Mouse (Mus musculus): Measurements from ENCODE around the gene Cox8a. TPM values are rescaled to one million over a fixed set of nuclear protein-coding genes. Genes with fewer than 3 reads are reported as not detected.

The Cox8a gene
- polyA plus RNA-seq, 1 experiment from 2014 or later, result 1,011 TPM

DNA sequence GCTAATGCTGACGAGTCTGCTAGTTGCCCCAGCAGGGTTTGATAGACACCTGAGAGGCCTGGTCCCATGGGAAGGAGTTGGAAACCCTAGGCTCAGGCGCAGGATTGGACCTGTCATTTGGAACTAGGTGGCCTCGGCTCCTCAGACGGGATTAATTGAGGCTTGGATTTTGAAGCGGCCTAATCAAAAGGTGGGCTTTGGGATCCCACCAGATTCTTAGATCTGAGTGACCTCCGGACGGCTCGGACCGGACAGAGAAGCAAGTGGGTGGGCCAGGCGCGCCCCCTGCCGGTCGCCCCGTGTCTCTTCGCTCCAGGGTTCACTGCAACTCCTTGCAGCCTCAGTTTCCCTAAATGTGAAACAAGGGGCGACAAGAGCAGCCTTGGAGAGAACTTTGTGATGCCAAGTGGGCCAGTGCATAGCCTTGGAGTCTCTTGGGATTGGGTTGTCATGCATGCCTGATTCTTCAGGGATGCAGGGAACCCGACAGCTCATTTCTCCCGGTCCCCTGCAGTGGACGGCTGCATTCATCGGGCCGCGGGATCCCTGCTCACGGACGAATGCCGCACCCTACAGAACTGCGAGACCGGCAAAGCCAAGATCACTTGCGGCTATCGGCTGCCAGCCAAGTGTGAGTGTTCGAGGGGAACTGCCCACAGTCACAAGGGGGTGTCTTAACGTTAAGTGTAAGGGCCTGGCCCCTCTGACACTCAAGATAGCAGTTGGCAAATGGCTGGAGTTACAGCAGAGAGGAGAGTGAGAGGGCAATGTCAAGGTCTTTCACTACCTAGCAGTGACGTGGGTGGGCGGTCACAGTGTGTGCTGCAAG is 21.3 kb downstream of the Cox8a start:
- 15% methylated on average over 33 of the region's 33 CpGs for WGBS
- H3K36me3 ChIP-seq, result peaks cover 41% of the 10 kb centered on the region
- no peak overlapping the region for H3K9ac ChIP-seq
- no peak overlapping the region for H3K27ac ChIP-seq (replicated peaks)
- no peak overlapping the region for H3K4me2 ChIP-seq
- no peaks in the 10 kb centered on the region for H3K9me3 ChIP-seq
- no peak for ATAC-seq (ENCODE audit: low read depth)
- no peak overlapping the region for H3K4me3 ChIP-seq
- peaks cover 40% of the 10 kb centered on the region for H3K27me3 ChIP-seq
- H3K4me1 ChIP-seq (replicated peaks), result peaks cover 41% of the 10 kb centered on the region

DNA sequence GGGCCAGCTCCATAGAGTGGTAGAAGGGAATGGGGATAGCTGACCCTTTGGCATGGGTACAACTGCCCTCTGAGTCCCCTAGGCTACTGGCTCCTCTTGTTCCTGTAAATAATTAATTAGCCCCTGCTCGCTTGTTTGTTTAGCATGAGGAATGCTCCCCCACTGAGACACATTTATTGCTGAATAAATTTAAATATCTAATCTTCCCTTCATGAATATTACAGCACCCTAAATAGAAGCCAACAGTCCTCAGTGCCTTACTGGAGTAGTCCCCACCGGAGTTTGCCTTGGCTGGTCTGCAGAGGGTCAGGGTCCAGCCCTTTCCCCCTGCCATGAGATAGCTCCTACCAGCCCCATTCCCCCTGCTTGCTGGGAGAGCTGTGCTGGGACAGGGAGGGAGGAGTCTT is 24.9 kb downstream of the Cox8a start:
- H3K4me3 ChIP-seq, result no peak overlapping the region

DNA sequence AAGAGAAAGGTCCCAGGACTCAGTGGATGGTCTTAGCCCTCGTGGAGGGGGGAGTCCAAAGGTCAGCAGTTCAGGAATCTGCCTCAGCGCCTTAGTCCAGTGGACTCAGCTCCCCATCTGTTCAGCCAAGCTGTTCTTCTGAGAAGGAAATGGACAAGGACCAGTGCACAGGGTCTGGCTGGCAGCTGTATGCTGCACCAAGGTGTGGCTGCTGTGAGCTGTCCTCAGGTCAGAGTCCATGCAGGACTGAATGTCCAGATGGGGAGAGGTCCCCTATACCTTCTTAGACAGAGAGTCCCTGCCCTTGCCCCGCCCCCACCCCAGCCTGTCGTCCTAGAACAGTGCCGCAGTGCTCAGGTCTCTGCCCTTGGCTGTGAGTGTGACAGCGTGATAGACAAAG is 25.8 kb downstream of the Cox8a start:
- H3K4me3 ChIP-seq, result no peak overlapping the region
- peaks cover 62% of the 10 kb centered on the region for H3K4me1 ChIP-seq (replicated peaks)
- H3K27me3 ChIP-seq, result peaks cover 77% of the 10 kb centered on the region
- H3K36me3 ChIP-seq, result no peaks in the 10 kb centered on the region
- ATAC-seq (ENCODE audit: low read depth), result no peak
- H3K27ac ChIP-seq (replicated peaks), result no peak overlapping the region
- no peak overlapping the region for H3K4me2 ChIP-seq
- no peak overlapping the region for H3K9ac ChIP-seq
- H3K9me3 ChIP-seq, result no peaks in the 10 kb centered on the region
- WGBS, result 46% methylated on average over 6 of the region's 6 CpGs

More for the DNA sequence above, 24.9 kb downstream of the Cox8a start:
- 28% methylated on average over 2 of the region's 2 CpGs for WGBS
- peaks cover 68% of the 10 kb centered on the region for H3K27me3 ChIP-seq
- H3K4me2 ChIP-seq, result no peak overlapping the region
- H3K9me3 ChIP-seq, result no peaks in the 10 kb centered on the region
- no peak for ATAC-seq (ENCODE audit: low read depth)
- H3K9ac ChIP-seq, result no peak overlapping the region
- H3K36me3 ChIP-seq, result peaks cover 6% of the 10 kb centered on the region; the same call in 1 of the 2 replicates
- H3K4me1 ChIP-seq (replicated peaks), result peaks cover 59% of the 10 kb centered on the region
- peak overlapping the region; percentile 29; the same call in 1 of the 2 replicates for H3K27ac ChIP-seq (replicated peaks)

DNA sequence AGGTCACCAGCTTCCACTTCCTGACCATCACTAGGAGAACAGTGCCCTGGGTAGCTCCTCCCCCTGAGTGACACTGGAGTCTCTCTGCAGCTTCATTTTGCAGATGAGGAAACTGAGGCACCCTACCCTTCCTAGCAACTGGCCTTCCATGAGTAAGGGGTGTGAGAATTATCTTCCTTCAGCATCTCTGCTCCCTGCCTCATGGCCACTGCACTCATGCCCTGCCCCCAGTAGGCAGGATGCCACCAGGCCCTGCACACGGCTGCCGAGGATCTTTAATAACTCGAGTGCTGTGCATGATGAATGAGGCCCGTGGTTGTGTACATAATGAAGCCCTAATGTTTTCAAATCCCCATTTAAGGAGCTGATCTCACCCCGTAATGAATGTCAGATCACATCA is 26.4 kb downstream of the Cox8a start:
- peaks cover 82% of the 10 kb centered on the region for H3K27me3 ChIP-seq
- WGBS, result 40% methylated on average over 5 of the region's 5 CpGs
- peaks cover 62% of the 10 kb centered on the region for H3K4me1 ChIP-seq (replicated peaks)

DNA sequence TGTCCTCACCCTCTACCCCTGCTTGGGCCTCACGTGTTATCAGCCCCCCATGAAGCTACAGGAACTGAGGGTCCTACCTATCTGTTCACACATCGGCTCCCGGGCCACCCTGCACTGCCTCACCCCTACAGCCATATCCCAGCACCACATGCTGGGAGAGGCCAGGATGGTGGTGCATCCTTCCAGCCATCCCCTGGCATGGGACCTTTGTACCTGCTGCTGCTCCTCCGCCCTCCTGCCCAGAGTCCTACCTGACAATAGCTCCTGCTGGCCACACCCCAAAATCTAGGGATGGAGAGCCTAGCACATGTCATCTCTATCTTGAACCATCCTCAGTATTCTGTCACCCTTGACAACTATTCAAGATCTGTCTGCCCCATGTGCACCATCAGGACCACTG is 28.4 kb downstream of the Cox8a start:
- Histone ChIP-seq H3K9me3 (no peaks in the 10 kb centered on the region), H3K9ac (no peak overlapping the region), H3K27ac (replicated peaks) (no peak overlapping the region), H3K4me2 (no peak overlapping the region), H3K4me1 (replicated peaks) (peaks cover 69% of the 10 kb centered on the region), H3K36me3 (no peaks in the 10 kb centered on the region), H3K27me3 (peaks cover 83% of the 10 kb centered on the region), H3K4me3 (no peak overlapping the region)
- 71% methylated on average over 4 of the region's 4 CpGs for WGBS
- no peak for ATAC-seq (ENCODE audit: low read depth)

More for the DNA sequence above, 26.4 kb downstream of the Cox8a start:
- H3K4me3 ChIP-seq, result no peak overlapping the region
- H3K9me3 ChIP-seq, result no peaks in the 10 kb centered on the region
- H3K4me2 ChIP-seq, result no peak overlapping the region
- H3K36me3 ChIP-seq, result no peaks in the 10 kb centered on the region
- H3K9ac ChIP-seq, result no peak overlapping the region
- no peak for ATAC-seq (ENCODE audit: low read depth)
- no peak overlapping the region for H3K27ac ChIP-seq (replicated peaks)

DNA sequence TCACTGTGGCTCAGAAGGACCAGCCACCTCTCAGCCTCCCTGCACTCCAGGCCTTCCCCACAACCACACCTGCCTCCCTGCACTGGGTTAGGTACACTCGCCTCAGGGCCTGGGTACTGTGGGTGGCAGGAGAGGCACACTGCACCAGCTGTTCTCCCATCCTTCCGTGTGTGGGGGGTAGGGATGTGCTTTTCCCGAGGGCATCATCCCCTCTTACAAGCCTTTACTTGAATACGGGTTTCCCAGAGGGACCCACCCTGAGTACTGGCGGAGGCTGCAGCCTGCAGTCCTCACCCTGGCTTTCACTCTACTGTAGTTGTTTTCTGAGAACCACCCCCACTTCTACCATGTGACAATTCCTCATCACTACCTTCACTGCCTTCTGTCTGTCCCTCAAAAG is 30.3 kb downstream of the Cox8a start:
- peaks cover 78% of the 10 kb centered on the region for H3K27me3 ChIP-seq
- no peaks in the 10 kb centered on the region for H3K9me3 ChIP-seq
- H3K4me1 ChIP-seq (replicated peaks), result peaks cover 73% of the 10 kb centered on the region
- WGBS, result 34% methylated on average over 5 of the region's 5 CpGs
- no peaks in the 10 kb centered on the region for H3K36me3 ChIP-seq
- H3K9ac ChIP-seq, result no peak overlapping the region
- H3K27ac ChIP-seq (replicated peaks), result no peak overlapping the region
- H3K4me3 ChIP-seq, result no peak overlapping the region
- no peak for ATAC-seq (ENCODE audit: low read depth)
- no peak overlapping the region for H3K4me2 ChIP-seq

DNA sequence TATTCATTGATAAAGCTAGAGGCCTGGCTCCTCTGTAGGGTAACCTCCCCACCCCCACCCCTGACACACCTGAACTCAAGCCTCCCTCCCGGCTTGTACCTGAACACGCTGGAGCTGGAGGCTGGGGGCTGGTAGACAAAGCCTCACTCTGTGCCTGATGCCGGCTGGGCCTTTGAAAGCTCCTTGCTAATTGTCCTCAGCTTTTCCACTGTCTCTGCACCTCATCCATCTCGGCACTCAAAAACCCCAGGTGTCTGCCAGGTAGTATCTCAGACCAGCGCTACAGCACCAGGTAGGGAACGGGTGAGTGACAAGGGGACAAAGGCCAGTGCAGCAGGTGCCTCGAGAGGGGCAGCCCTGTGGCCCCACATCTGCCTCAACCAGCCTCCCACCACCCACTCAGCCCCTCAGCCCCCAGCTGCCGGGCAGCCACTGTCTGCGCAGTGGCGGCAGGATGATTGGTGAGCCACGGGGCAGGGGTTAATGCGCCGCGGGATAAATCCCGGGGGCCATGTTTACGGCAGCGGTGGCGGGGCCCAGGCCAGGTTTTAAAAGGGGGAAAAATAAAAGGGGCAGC is 31.6 kb downstream of the Cox8a start:
- Histone ChIP-seq H3K27me3 (peaks cover 75% of the 10 kb centered on the region), H3K9ac (peak overlapping the region; percentile 14; the same call in 1 of the 2 replicates), H3K9me3 (no peaks in the 10 kb centered on the region), H3K4me3 (no peak overlapping the region), H3K36me3 (no peaks in the 10 kb centered on the region), H3K4me2 (peak overlapping the region; percentile 3; the same call in 1 of the 2 replicates), H3K4me1 (replicated peaks) (peaks cover 72% of the 10 kb centered on the region), H3K27ac (replicated peaks) (no peak overlapping the region)
- WGBS, result 3% methylated on average over 18 of the region's 18 CpGs
- no peak for ATAC-seq (ENCODE audit: low read depth)

DNA sequence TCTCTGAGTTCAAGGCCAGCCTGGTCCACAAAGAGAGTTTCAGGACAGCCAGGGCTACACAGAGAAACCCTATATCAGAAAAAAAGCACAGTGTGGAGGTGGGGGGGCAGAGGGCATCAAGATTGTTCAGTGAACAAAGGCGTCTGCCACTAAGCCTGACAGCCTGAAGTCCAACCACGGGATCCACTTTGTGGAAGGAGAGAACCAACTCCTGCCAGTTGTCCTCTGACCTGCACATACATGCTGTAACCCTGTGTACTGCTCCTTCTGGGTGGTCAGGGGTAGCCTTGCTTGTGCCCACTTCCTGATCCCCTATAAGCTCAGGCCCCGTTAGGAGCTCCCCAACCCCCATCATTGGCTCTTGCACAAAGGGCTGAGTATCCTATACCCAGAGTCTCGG is 32.4 kb downstream of the Cox8a start:
- Histone ChIP-seq H3K36me3 (no peaks in the 10 kb centered on the region), H3K4me1 (replicated peaks) (peaks cover 74% of the 10 kb centered on the region), H3K4me3 (no peak overlapping the region), H3K9me3 (no peaks in the 10 kb centered on the region), H3K27me3 (peaks cover 77% of the 10 kb centered on the region), H3K27ac (replicated peaks) (no peak overlapping the region), H3K9ac (0 out of 2 replicates have a peak overlapping the region, but pooled peaks have one; percentile 6), H3K4me2 (no peak overlapping the region)
- ATAC-seq (ENCODE audit: low read depth), result no peak
- WGBS, result 37% methylated on average over 4 of the region's 4 CpGs

DNA sequence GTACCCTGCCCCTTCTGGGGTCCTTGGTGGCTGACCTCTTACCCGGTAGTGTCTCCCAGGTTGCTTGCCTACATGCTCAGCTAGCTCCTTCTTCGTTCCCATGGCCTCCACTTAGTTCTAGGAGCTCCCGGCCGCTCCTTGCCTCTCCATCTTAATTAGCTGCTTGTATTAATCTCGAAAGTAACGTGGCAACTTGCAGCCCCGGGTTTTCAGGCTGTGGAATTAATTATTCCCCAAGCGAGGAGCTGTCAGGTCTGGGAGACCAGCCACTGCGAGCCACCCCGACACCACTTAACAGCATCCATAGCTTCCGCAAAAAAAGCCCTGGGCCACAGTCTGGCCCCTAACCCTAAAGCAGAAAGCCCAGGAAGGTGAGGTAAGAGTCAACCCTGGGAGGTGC is 34.0 kb downstream of the Cox8a start:
- Histone ChIP-seq H3K4me1 (replicated peaks) (peaks cover 76% of the 10 kb centered on the region), H3K27me3 (peaks cover 78% of the 10 kb centered on the region)

DNA sequence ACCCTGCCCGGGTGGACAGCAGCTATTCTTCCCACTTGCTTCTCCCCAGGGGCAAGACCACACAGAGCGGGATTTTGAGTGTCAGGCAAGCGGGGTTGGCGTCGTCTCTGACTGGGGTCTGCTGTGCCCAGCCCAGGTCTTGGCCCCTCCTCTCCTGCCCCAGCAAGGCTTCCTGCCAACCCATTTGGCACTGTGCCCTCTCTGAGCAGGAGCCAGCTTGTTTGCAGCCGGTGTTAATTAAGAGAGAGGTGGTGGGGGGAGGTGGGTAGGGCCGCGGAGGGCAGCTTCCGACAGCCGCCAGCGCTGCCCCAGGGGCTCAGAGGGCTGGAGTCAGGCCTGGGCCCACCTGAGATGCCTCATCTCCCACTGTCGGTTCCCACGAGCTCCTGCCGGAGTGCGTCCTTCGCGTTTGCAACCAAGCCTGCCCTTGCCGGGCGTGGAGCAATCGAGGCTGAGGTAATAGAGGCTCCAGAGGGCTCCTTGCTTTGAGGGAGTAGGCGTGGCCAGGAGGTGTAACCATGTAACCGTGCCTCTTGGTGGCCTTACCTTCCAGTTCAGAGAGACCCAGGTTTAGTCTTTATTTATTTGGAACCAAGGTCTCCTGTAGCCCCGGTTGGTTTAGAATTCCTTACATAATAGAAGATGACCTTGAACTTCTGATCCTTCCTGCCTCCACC is 35.0 kb downstream of the Cox8a start:
- Histone ChIP-seq H3K9me3 (no peaks in the 10 kb centered on the region), H3K4me3 (no peak overlapping the region), H3K9ac (no peak overlapping the region), H3K27ac (replicated peaks) (0 out of 2 replicates have a peak overlapping the region, but pooled peaks have one; percentile 23), H3K4me2 (peak overlapping the region; percentile 24), H3K36me3 (no peaks in the 10 kb centered on the region), H3K4me1 (replicated peaks) (peaks cover 77% of the 10 kb centered on the region), H3K27me3 (peaks cover 77% of the 10 kb centered on the region)
- peak; percentile 81 for ATAC-seq (ENCODE audit: low read depth)
- WGBS, result 3% methylated on average over 23 of the region's 23 CpGs

More for the DNA sequence above, 34.0 kb downstream of the Cox8a start:
- 41% methylated on average over 11 of the region's 11 CpGs for WGBS
- Histone ChIP-seq H3K9ac (no peak overlapping the region), H3K9me3 (no peaks in the 10 kb centered on the region), H3K27ac (replicated peaks) (no peak overlapping the region), H3K4me3 (no peak overlapping the region), H3K4me2 (no peak overlapping the region), H3K36me3 (no peaks in the 10 kb centered on the region)
- ATAC-seq (ENCODE audit: low read depth), result no peak

DNA sequence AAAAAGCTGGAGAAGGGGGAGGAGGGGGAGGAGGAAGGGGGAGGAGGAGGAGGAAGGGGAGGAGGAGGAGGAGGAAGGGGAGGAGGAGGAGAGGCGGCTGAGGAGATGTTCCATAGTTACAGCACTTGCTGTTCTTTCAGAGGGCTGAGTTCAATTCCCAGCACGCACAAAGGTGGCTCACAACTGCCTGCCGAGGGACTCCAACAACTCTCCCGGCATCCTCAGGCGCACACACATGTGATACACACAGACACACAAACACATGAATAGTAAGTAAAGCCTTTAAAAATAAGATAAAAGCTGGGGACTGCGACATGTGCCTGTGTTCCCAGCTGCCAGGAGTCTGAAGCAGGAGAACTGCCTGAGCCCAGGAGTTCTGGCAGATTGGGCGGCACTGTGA is 35.9 kb downstream of the Cox8a start:
- 48% methylated on average over 7 of the region's 7 CpGs for WGBS
- Histone ChIP-seq H3K4me2 (no peak overlapping the region; the same call in 1 of the 2 replicates), H3K9me3 (no peaks in the 10 kb centered on the region), H3K27ac (replicated peaks) (0 out of 2 replicates have a peak overlapping the region, but pooled peaks have one; percentile 23), H3K9ac (no peak overlapping the region), H3K27me3 (peaks cover 72% of the 10 kb centered on the region), H3K4me1 (replicated peaks) (peaks cover 72% of the 10 kb centered on the region), H3K4me3 (no peak overlapping the region), H3K36me3 (no peaks in the 10 kb centered on the region)
- ATAC-seq (ENCODE audit: low read depth), result no peak
